Mouse (Mus musculus) erythroid progenitor cell, adult 5-6 weeks (primary cell): ENCODE data around the gene Dazl. TPM values are rescaled to one million over a fixed set of nuclear protein-coding genes. Genes with fewer than 3 reads are reported as not detected.

ENCODE experiments used
- ATAC-seq: replicated peaks from 2 replicates; pipeline ENCODE4 v1.8.0; 2016; ENCODE audit warnings: moderate number of reproducible peaks, mild to moderate bottlenecking, moderate TSS enrichment, inconsistent platforms; ENCODE audit not compliant: poor library complexity, low FRiP score, severe bottlenecking
- total RNA-seq, 2 experiments: library from RNA; stranded (forward) in 1 of 2; stranded (reverse) in 1 of 2; fragments of 150-400 nt in 1 of 2; fragments of 186-747, 209-891 nt in 1 of 2; gene quantifications; 2 replicates each; pipeline versions ENCODE4 v1.2.3 to v1.2.4; 2015 to 2017; ENCODE audit warnings: low replicate concordance in 2 of 2

The Dazl gene
- total RNA-seq (2015; ENCODE audit: low replicate concordance), result not detected in 2 replicates
- not detected in 2 replicates for total RNA-seq (2017; ENCODE audit: low replicate concordance)

GRCm38 (mm10) chr17:50293241-50293731, at the start of gene Dazl:
Dazl (minus strand) TSS chr17:50293636.
- no peak; the same call in 1 of the 2 replicates for ATAC-seq

GRCm38 (mm10) chr17:50341850-50342544, 48.6 kb upstream of the Dazl start:
- ATAC-seq, result no peak

- ATAC-seq, result no peak
These were observed 45.5 kb upstream of the Dazl start for GRCm38 (mm10) chr17:50338901-50339300.

GRCm38 (mm10) chr17:50335776-50336175, 42.3 kb upstream of the Dazl start:
- ATAC-seq, result no peak

- ATAC-seq, result no peak
These were observed 41.3 kb upstream of the Dazl start for GRCm38 (mm10) chr17:50334694-50335093.

GRCm38 (mm10) chr17:50332012-50332300, 38.5 kb upstream of the Dazl start:
- no peak for ATAC-seq

- ATAC-seq, result 0 out of 2 replicates have a peak, but pooled peaks have one; percentile 60
These were observed 38.0 kb upstream of the Dazl start for GRCm38 (mm10) chr17:50331171-50332011.

- no peak for ATAC-seq
These were observed 36.8 kb upstream of the Dazl start for GRCm38 (mm10) chr17:50330245-50330644.

GRCm38 (mm10) chr17:50324658-50325057, 31.2 kb upstream of the Dazl start:
- no peak for ATAC-seq

GRCm38 (mm10) chr17:50318810-50319209, 25.4 kb upstream of the Dazl start:
- ATAC-seq, result no peak

GRCm38 (mm10) chr17:50316216-50317150, 23.0 kb upstream of the Dazl start:
- no peak for ATAC-seq

GRCm38 (mm10) chr17:50310148-50310802, 16.8 kb upstream of the Dazl start:
- no peak for ATAC-seq

GRCm38 (mm10) chr17:50309512-50310072, 16.2 kb upstream of the Dazl start:
- no peak for ATAC-seq

- no peak for ATAC-seq
These were observed 15.4 kb upstream of the Dazl start for GRCm38 (mm10) chr17:50308880-50309279.

- no peak for ATAC-seq
These were observed 14.7 kb upstream of the Dazl start for GRCm38 (mm10) chr17:50308059-50308647.

GRCm38 (mm10) chr17:50302867-50303266, 9.4 kb upstream of the Dazl start:
- no peak for ATAC-seq

GRCm38 (mm10) chr17:50300171-50300841, 6.9 kb upstream of the Dazl start:
- ATAC-seq, result no peak

GRCm38 (mm10) chr17:50298821-50299220, 5.4 kb upstream of the Dazl start:
- ATAC-seq, result no peak
